Mouse (Mus musculus) hindbrain, embryonic 11.5 days (tissue): Measurements from ENCODE around the gene Vpreb2. TPM values are rescaled to one million over a fixed set of nuclear protein-coding genes. Genes with fewer than 3 reads are reported as not detected.

Experiments used
- ATAC-seq: fragments of 200-750 bp; cut with Nextera tagmentation; 2 replicates; pipeline ENCODE4 v1.8.0; 2017; ENCODE audit warnings: mild to moderate bottlenecking, moderate TSS enrichment, moderate library complexity; ENCODE audit not compliant: low FRiP score
- DNase-seq: peaks from one replicate; pipeline ENCODE4 v3.0.0-alpha.2; 2015; ENCODE audit warnings: low spot score
- H3K27ac ChIP-seq: fragments of 300-500 bp; sonication (generic); 2 replicates; pipeline ENCODE4 v1.5.1; 2014; ENCODE audit warnings: mild to moderate bottlenecking, low read depth, low read length
- H3K27me3 ChIP-seq: fragments of 300-500 bp; sonication (generic); 2 replicates; pipeline ENCODE4 v1.6.1; 2014; ENCODE audit warnings: mild to moderate bottlenecking, low read length, moderate library complexity, mixed read lengths; ENCODE audit not compliant: control insufficient read depth, insufficient read depth
- H3K36me3 ChIP-seq: fragments of 300-500 bp; sonication (generic); 2 replicates; pipeline ENCODE4 v1.6.1; 2014; ENCODE audit warnings: mild to moderate bottlenecking, low read length, moderate library complexity, mixed read lengths; ENCODE audit not compliant: control insufficient read depth, insufficient read depth
- H3K4me1 ChIP-seq: fragments of 300-500 bp; sonication (generic); replicated peaks from 2 replicates; pipeline ENCODE4 v1.6.1; 2014; ENCODE audit warnings: low read length, mixed read lengths; ENCODE audit not compliant: control insufficient read depth, insufficient read depth
- H3K4me2 ChIP-seq: fragments of 300-500 bp; sonication (generic); replicated peaks from 2 replicates; pipeline ENCODE4 v1.6.1; 2014; ENCODE audit warnings: mild to moderate bottlenecking, low read depth, low read length
- H3K4me3 ChIP-seq: fragments of 300-500 bp; sonication (generic); 2 replicates; pipeline ENCODE4 v1.5.1; 2014; ENCODE audit warnings: low read depth, low read length
- H3K9ac ChIP-seq: fragments of 300-500 bp; sonication (generic); 2 replicates; pipeline ENCODE4 v1.6.1; 2014; ENCODE audit warnings: low read depth, low read length
- H3K9me3 ChIP-seq: fragments of 300-500 bp; sonication (generic); 2 replicates; pipeline ENCODE4 v1.6.1; 2016; ENCODE audit warnings: low read length; ENCODE audit not compliant: control insufficient read depth
- WGBS: fragments of 180-500 bp; shearing (Covaris S2); extraction: QIAGEN DNeasy Blood & Tissue Kit; methylation state at CpG from one replicate; pipeline ENCODE4 v1.1.7; 2014; 5-methylcytosine and 5-hydroxymethylcytosine counted together
- polyA plus RNA-seq: library from polyadenylated mRNA; unstranded; fragments of >200 nt; fragmentation: Nextera tagmentation; extraction: Ambion mirVana; gene quantifications from 2 replicates; pipeline ENCODE4 v1.2.1, GENCODE M21; 2014

Vpreb2 gene
- polyA plus RNA-seq = not detected in 2 replicates

DNA sequence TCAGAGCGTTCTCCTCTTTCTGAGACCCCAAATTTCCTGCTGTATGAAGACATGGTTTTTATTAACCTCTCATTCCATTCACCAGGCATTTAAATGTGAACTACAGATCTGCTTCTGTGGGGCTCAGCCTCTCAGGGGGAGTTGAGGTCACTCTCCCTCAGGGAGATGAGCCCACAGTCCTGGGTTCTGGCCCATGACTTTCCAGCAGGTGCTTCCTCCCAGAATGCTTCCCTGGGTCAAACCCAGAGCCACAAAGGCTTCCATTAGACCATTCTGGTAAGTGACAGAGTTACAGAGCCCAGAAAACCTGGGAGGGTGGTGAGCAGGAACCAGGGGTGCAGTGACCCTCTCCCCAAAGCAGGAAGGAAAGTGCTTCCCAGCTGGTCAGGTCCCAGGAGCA lies at the start of gene Vpreb2:
Vpreb2 (plus strand) TSS at position 301 of the 400 bp plus-strand sequence.
- Histone ChIP-seq H3K27me3 (no peaks in the 10 kb centered on the region), H3K9me3 (no peaks in the 10 kb centered on the region), H3K36me3 (no peaks in the 10 kb centered on the region), H3K4me1 (no peaks in the 10 kb centered on the region), H3K9ac (no peak within 1 kb of the TSS), H3K4me3 (no peak within 1 kb of the TSS), H3K27ac (no peak within 1 kb of the TSS), H3K4me2 (no peak within 1 kb of the TSS)
- 56% methylated on average over 1 of the region's 1 CpGs for WGBS
- DNase-seq = no peak
- ATAC-seq = no peak

DNA sequence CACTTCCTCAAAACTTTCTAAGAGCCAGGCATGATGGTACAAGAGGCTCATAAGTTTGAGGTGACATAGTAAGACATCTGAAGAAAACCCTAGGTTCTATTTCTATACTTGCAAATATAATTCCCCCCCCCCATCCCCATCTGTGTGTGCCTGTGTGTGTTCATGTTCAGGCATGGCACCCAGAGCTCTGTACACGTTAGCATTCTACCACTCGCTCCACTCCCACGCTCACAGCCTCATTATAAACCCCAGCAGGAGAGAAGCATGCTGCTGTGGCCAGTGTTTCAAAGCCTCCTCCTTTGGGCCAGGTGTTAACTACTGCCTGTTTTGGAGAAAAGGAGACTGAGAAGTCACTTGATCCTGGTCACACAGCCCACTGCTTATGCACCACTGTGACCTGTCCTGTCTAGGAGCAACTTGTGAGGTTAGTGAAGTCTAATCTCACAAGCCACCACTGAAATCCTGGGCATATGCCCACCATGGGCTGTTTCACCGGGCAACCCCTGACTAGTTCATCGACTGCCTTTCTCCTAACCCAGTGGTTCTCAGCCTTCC lies 48.2 kb upstream of the Vpreb2 start:
- DNase-seq (no peak), ATAC-seq (no peak)
- no peak overlapping the region for H3K4me3 ChIP-seq
- H3K36me3 ChIP-seq = no peaks in the 10 kb centered on the region
- no peak overlapping the region for H3K27ac ChIP-seq
- peaks cover 2% of the 10 kb centered on the region for H3K4me1 ChIP-seq
- WGBS = 79% methylated on average over 5 of the region's 5 CpGs
- H3K9me3 ChIP-seq = no peaks in the 10 kb centered on the region
- no peak overlapping the region for H3K9ac ChIP-seq
- no peaks in the 10 kb centered on the region for H3K27me3 ChIP-seq
- H3K4me2 ChIP-seq = no peak overlapping the region

DNA sequence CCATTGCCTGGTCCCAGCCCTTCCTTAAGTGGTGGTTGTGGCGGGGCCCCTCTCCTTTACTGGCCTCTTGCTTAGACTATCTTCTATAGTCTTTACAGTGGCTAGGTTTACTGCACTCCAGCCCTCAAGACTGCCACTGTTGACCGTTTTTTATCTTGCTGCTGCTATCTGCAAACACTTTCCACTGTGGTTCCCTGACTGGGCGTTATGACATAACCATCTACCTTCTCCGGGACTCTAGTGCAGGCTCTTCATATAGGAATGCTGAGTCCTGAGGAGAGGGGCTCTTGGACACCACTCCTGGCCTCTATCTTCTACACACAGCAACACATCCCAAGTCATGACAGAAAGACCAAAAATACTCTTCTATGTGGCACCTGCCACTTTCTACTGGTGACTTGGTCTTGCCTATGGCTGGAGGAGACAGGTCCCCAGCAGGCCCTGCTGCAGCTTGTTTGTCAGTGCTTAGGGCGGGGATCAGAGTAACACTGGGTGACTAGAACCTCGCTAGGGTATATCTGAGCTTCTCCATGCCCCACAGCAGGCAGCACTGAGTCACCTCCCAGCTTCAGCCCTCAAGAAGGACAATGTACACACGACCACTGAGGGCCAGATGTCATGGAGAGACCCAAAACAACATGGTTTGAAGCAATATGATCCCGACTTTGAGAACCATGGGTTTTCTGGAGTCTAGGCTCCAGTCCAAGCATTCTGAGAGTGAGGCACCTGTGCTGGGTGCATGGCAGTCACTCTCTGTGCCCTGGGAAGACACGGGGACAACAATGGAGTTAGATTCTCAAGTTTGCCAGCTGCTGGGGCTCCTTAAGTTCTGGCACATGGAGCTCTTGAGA lies 46.4 kb upstream of the Vpreb2 start:
- H3K9ac ChIP-seq = no peak overlapping the region
- no peak overlapping the region for H3K4me3 ChIP-seq
- WGBS = 70% methylated on average over 9 of the region's 9 CpGs
- H3K36me3 ChIP-seq = no peaks in the 10 kb centered on the region
- no peaks in the 10 kb centered on the region for H3K9me3 ChIP-seq
- H3K4me2 ChIP-seq = no peak overlapping the region
- H3K4me1 ChIP-seq = no peaks in the 10 kb centered on the region
- DNase-seq = no peak
- H3K27me3 ChIP-seq = no peaks in the 10 kb centered on the region
- no peak for ATAC-seq
- no peak overlapping the region for H3K27ac ChIP-seq

DNA sequence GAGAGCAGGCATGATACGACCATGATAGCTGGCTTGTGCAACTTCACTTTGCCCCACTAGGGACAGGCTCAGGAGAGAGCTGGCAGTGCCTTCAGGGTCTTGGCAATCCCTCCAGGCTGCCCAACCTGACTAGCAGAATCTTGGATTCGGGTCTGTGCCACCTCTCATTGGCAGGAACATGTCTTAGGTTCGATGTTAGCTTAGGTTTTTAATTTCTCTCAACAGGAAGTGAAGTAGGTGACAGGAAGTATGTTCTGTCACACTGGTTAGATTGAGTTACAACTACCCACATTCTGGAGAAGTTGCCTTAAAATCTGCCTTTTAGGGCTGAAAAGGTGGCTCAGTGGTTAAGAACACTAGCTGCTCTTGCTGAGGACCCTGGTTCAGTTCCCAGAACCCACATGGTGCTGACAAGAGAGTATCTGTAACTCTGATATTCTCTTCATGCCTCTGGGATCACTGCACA lies 45.8 kb upstream of the Vpreb2 start:
- Histone ChIP-seq H3K4me2 (no peak overlapping the region), H3K9me3 (no peaks in the 10 kb centered on the region), H3K36me3 (no peaks in the 10 kb centered on the region), H3K27ac (no peak overlapping the region), H3K4me3 (no peak overlapping the region), H3K27me3 (no peaks in the 10 kb centered on the region), H3K4me1 (no peaks in the 10 kb centered on the region), H3K9ac (no peak overlapping the region)
- WGBS = 63% methylated on average over 3 of the region's 3 CpGs
- no peak for ATAC-seq
- DNase-seq = no peak

DNA sequence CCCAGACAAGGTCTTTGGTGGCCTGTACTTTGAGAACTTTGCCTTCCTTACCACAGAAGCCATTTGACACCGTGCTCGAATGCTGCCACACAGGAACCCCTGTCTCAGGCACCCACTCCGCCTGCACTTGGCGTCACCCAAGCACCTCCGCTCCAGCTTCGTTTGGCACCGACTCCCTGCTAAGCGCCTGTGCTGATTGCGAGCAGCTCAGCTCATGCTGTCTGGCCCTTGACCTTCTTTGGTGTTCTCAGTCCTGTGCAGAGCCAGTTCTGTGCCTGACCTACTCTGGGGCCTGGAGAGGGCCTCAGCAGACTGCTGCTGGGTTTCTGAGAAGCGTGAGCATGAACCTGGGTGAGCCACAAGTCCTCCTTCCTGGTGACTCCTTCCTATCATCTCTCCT lies 43.5 kb upstream of the Vpreb2 start:
- DNase-seq (no peak), ATAC-seq (no peak)
- H3K27ac ChIP-seq = no peak overlapping the region
- H3K4me3 ChIP-seq = no peak overlapping the region
- no peaks in the 10 kb centered on the region for H3K9me3 ChIP-seq
- 78% methylated on average over 10 of the region's 10 CpGs for WGBS
- no peak overlapping the region for H3K4me2 ChIP-seq
- H3K4me1 ChIP-seq = no peaks in the 10 kb centered on the region
- H3K27me3 ChIP-seq = no peaks in the 10 kb centered on the region
- H3K36me3 ChIP-seq = no peaks in the 10 kb centered on the region
- H3K9ac ChIP-seq = no peak overlapping the region

DNA sequence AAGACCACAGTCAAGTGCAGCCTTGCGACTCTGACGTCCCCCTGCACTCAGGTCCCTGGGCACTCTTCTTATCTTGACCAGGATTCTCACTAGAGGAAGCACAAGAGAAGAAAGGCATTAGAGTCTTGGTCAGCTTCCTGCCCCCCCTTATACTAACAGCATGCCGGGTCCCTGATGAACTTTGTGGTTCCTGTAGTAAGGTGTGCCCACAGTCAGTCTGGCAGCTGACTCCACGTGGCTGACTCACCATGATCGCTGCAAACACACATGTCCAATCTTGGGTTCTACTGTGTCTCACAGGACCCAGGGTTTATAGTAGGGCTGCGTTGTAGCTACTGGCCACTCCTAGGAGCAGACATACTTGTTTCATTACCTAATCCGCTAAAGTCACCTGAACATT lies 42.0 kb upstream of the Vpreb2 start:
- no peak overlapping the region for H3K4me3 ChIP-seq
- no peaks in the 10 kb centered on the region for H3K4me1 ChIP-seq
- H3K4me2 ChIP-seq = no peak overlapping the region
- H3K27ac ChIP-seq = no peak overlapping the region
- H3K36me3 ChIP-seq = no peaks in the 10 kb centered on the region
- 82% methylated on average over 7 of the region's 7 CpGs for WGBS
- DNase-seq = no peak
- H3K9ac ChIP-seq = no peak overlapping the region
- no peak for ATAC-seq
- H3K9me3 ChIP-seq = no peaks in the 10 kb centered on the region
- H3K27me3 ChIP-seq = no peaks in the 10 kb centered on the region

DNA sequence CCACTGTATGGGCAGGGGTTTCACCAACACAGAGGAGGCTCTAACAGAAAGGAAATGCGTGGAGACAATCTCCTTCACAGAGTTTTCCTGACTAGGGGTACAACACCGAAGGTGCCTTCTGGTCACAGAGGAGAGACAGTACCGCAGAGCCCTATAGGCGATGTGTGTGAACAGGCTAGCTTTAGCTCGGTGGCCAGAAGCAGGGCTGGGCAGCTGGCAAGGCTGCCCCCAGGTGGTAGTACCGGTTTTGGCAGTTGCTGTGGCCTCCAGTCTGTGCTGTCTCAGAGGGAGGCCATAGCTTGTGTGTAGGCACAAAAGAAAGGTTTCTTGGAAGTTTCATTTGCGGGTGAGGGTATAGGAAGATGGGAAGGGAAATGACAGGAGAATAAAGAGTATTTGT lies 41.4 kb upstream of the Vpreb2 start:
- Histone ChIP-seq H3K9ac (no peak overlapping the region), H3K27me3 (no peaks in the 10 kb centered on the region), H3K36me3 (no peaks in the 10 kb centered on the region), H3K4me2 (no peak overlapping the region), H3K4me1 (no peaks in the 10 kb centered on the region), H3K4me3 (no peak overlapping the region), H3K9me3 (no peaks in the 10 kb centered on the region), H3K27ac (no peak overlapping the region)
- 12% methylated on average over 7 of the region's 7 CpGs for WGBS
- DNase-seq (peak; percentile 77), ATAC-seq (no peak)

DNA sequence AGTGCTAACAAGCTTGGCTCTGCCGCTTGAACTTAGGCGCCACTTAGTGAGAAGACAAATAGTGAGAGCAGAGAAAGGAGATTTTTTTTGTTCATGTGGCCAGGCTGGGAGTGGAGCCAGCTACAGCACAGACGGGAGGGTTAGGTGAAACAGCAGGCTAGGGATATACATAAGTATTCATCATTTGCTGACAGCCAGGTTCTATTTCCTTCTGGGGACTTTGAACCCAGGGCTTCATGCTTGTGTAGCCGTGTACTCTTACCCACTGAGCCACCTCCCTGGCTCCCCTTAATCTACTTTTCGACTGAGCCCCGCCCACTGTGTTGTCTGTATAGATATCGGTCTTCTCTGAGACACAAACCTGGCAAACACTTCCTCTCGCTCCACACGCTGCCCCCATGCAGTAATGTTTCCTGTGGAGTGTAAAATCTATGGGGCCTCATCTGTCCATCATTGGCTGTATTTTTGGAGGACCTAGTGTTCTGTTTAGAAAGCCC lies 40.9 kb upstream of the Vpreb2 start:
- Histone ChIP-seq H3K4me2 (no peak overlapping the region), H3K4me3 (no peak overlapping the region), H3K9me3 (no peaks in the 10 kb centered on the region), H3K27ac (no peak overlapping the region), H3K27me3 (no peaks in the 10 kb centered on the region), H3K4me1 (no peaks in the 10 kb centered on the region), H3K9ac (no peak overlapping the region), H3K36me3 (no peaks in the 10 kb centered on the region)
- WGBS = 65% methylated on average over 9 of the region's 9 CpGs
- DNase-seq = no peak
- ATAC-seq = no peak

DNA sequence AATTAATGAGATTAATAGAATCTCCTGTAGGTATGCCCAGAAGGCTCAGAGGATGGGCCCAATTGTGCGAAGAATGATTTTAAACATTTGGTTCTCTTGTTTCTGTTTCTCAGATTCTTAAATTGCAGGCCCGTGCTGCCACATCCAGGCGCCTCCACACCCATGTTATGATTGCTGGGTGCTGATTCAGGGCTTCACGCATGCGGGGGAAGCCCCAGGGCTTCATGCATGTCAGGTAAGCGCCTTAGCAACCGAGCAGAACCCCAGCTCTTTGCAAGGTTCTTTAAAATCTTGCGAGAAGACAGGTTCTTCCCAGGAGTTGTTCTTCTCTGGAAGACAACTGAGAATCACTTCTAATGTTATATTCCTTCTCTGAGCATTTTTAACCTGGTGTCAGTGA lies 36.8 kb upstream of the Vpreb2 start:
- H3K9ac ChIP-seq = no peak overlapping the region
- no peak overlapping the region for H3K4me3 ChIP-seq
- H3K4me1 ChIP-seq = no peaks in the 10 kb centered on the region
- WGBS = 69% methylated on average over 8 of the region's 8 CpGs
- no peak overlapping the region for H3K27ac ChIP-seq
- no peak overlapping the region for H3K4me2 ChIP-seq
- H3K27me3 ChIP-seq = no peaks in the 10 kb centered on the region
- H3K9me3 ChIP-seq = no peaks in the 10 kb centered on the region
- DNase-seq (no peak), ATAC-seq (no peak)
- H3K36me3 ChIP-seq = no peaks in the 10 kb centered on the region
